Mouse (Mus musculus): Measurements from ENCODE around the gene Mylk. TPM values are rescaled to one million over a fixed set of nuclear protein-coding genes. Genes with fewer than 3 reads are reported as not detected.

Gene Mylk
- total and polyA plus RNA-seq, 3 experiments, result 28.3 to 42.3 (median 32.9) TPM

DNA sequence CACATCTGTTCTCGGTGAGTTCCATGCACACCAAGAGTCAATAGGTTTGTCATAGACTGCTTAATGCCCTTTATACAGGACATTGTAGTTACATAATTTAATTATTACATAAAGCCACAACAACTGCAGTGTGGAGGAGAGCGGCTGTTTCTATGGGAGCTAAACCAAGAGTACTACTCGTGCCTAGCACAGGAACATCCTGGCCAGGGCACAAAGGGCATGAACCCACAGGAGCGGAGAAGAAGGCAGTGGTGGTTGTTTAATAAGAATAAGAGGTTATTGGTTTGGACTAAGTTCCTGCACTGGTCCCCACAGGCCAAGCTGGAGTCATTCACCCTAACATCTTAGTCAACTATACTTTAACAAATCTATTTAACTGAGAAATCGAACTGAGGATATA lies 261.2 kb downstream of the Mylk start:
- intact Hi-C loops (cut with DNase I), result no loop called here
- 80% methylated on average over 5 of the region's 5 CpGs for WGBS
- Histone ChIP-seq H3K27ac (no peak overlapping the region), H3K4me1 (ENCODE audit: control insufficient read depth, insufficient read depth, low read length) (no peaks in the 10 kb centered on the region), H3K79me2 (replicated peaks; ENCODE audit: control insufficient read depth, insufficient read depth, low read length) (no peaks in the 10 kb centered on the region), H3K4me3 (no peak overlapping the region), H3K36me3 (ENCODE audit: control insufficient read depth, insufficient read depth, low read length) (no peaks in the 10 kb centered on the region), H3K27me3 (ENCODE audit: control insufficient read depth, insufficient read depth, low read length) (no peaks in the 10 kb centered on the region), H3K9ac (ENCODE audit: low read depth, low read length) (no peak overlapping the region)
- no peak for TF ChIP-seq POLR2A (IDR thresholded peaks at IDR 0.05; ENCODE audit: insufficient read depth, low read depth, low read length)
- no peak for TF ChIP-seq CTCF (IDR thresholded peaks at IDR 0.05)
- TF ChIP-seq EP300 (IDR thresholded peaks at IDR 0.05; ENCODE audit: insufficient read depth, low read depth, low read length), result no peak
- no peak for DNase-seq

DNA sequence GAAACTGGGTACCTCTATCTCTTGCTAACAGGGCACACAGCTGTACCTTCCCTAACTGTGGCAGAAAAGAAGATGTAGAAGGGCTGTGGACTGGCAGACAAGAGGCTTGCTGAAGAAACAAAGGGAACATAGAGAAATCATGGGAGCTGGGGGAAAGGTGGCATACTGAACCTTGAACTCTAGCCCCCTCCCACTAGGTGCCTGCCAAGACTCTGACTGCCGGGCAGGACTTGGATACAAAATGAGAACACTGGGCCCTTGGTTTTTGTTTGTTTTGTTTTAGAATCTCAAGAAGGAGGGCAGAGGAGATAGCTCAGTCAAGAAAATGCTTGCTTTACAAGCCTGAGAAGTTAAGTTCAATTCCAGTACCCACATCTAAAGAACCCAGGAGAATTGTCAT lies 262.4 kb downstream of the Mylk start:
- Histone ChIP-seq H3K27ac (no peak overlapping the region), H3K79me2 (replicated peaks; ENCODE audit: control insufficient read depth, insufficient read depth, low read length) (no peaks in the 10 kb centered on the region), H3K27me3 (ENCODE audit: control insufficient read depth, insufficient read depth, low read length) (no peaks in the 10 kb centered on the region), H3K36me3 (ENCODE audit: control insufficient read depth, insufficient read depth, low read length) (no peaks in the 10 kb centered on the region), H3K4me1 (ENCODE audit: control insufficient read depth, insufficient read depth, low read length) (no peaks in the 10 kb centered on the region), H3K4me3 (no peak overlapping the region), H3K9ac (ENCODE audit: low read depth, low read length) (no peak overlapping the region)
- TF ChIP-seq POLR2A (IDR thresholded peaks at IDR 0.05; ENCODE audit: insufficient read depth, low read depth, low read length), result no peak
- no peak for TF ChIP-seq CTCF (IDR thresholded peaks at IDR 0.05)
- no peak for TF ChIP-seq EP300 (IDR thresholded peaks at IDR 0.05; ENCODE audit: insufficient read depth, low read depth, low read length)
- intact Hi-C loops (cut with DNase I), result no loop called here
- DNase-seq, result no peak
- WGBS, result 86% methylated on average over 1 of the region's 1 CpGs

DNA sequence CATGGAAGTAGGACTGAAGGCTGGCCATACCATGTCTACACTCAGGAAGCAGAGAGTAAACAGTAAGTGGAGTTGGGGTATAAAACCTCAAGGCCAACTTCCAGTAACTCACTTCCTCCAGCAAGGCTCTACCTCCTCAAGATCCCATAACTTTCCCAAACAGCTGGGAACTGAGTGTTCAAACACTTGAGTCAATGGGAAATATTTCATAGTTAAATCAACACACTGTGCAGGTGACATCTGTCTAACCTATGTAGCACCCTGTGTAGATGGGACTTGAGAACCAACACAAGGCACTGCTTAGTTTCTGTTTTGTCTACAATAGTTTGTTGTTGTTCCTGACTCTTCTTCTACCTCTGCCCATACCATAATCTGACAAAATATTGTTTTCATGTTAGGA lies 263.4 kb downstream of the Mylk start:
- Histone ChIP-seq H3K27me3 (ENCODE audit: control insufficient read depth, insufficient read depth, low read length) (no peaks in the 10 kb centered on the region), H3K4me3 (no peak overlapping the region), H3K4me1 (ENCODE audit: control insufficient read depth, insufficient read depth, low read length) (no peaks in the 10 kb centered on the region), H3K9ac (ENCODE audit: low read depth, low read length) (no peak overlapping the region), H3K27ac (no peak overlapping the region), H3K36me3 (ENCODE audit: control insufficient read depth, insufficient read depth, low read length) (no peaks in the 10 kb centered on the region), H3K79me2 (replicated peaks; ENCODE audit: control insufficient read depth, insufficient read depth, low read length) (no peaks in the 10 kb centered on the region)
- intact Hi-C loops (cut with DNase I), result no loop called here
- no peak for DNase-seq
- no peak for TF ChIP-seq EP300 (IDR thresholded peaks at IDR 0.05; ENCODE audit: insufficient read depth, low read depth, low read length)

DNA sequence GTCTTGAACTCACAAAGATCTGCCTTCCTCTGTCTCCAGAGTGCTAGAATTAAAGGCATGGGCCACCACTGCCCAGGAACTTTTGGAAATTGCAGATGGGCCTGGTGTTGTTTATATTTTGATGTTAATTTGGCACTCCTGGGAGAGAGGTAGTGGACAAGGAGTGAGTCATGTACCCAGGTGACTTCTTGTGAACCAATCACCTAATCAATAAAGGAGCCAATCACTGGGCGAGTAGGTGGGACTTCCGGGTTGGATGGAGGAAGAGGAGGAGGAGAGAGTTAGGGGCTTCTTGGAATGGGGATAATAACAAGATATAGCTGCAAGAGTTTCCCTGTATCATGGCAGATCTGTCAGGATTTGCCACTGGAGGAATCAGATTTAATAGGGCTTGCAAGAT lies 268.5 kb downstream of the Mylk start:
- intact Hi-C loops (cut with DNase I), result no loop called here
- Histone ChIP-seq H3K4me3 (no peak overlapping the region), H3K27me3 (ENCODE audit: control insufficient read depth, insufficient read depth, low read length) (no peaks in the 10 kb centered on the region), H3K9ac (ENCODE audit: low read depth, low read length) (no peak overlapping the region), H3K79me2 (replicated peaks; ENCODE audit: control insufficient read depth, insufficient read depth, low read length) (no peaks in the 10 kb centered on the region), H3K27ac (no peak overlapping the region), H3K4me1 (ENCODE audit: control insufficient read depth, insufficient read depth, low read length) (no peaks in the 10 kb centered on the region), H3K36me3 (ENCODE audit: control insufficient read depth, insufficient read depth, low read length) (no peaks in the 10 kb centered on the region)
- no peak for DNase-seq
- no peak for TF ChIP-seq CTCF (IDR thresholded peaks at IDR 0.05)
- TF ChIP-seq POLR2A (IDR thresholded peaks at IDR 0.05; ENCODE audit: insufficient read depth, low read depth, low read length), result no peak
- TF ChIP-seq EP300 (IDR thresholded peaks at IDR 0.05; ENCODE audit: insufficient read depth, low read depth, low read length), result no peak
- 82% methylated on average over 2 of the region's 2 CpGs for WGBS

DNA sequence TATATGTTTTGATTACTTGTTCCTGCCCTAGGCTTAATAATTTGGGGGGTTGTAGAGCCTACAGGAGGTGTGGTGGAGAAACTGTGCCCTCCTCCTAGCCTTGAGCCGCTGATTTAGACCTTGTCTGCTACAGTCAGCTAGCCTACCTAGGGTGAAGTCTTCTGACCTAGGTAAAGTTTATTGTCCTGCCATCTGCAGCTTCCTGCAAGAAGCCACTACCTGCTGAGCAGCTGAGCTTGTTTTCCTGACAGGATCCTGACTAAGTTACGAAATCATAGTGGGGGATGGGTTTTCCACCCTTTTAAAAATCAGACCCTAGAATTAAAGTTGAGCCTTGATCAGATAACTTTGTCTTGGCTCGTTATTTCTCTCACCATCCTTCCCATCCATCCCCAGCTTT lies 271.5 kb downstream of the Mylk start:
- Histone ChIP-seq H3K27me3 (ENCODE audit: control insufficient read depth, insufficient read depth, low read length) (no peaks in the 10 kb centered on the region), H3K4me1 (ENCODE audit: control insufficient read depth, insufficient read depth, low read length) (no peaks in the 10 kb centered on the region), H3K9ac (ENCODE audit: low read depth, low read length) (no peak overlapping the region), H3K36me3 (ENCODE audit: control insufficient read depth, insufficient read depth, low read length) (no peaks in the 10 kb centered on the region), H3K27ac (no peak overlapping the region), H3K79me2 (replicated peaks; ENCODE audit: control insufficient read depth, insufficient read depth, low read length) (no peaks in the 10 kb centered on the region), H3K4me3 (no peak overlapping the region)
- 68% methylated on average over 3 of the region's 3 CpGs for WGBS
- intact Hi-C loops (cut with DNase I), result no loop called here
- TF ChIP-seq CTCF (IDR thresholded peaks at IDR 0.05) (no peak), POLR2A (IDR thresholded peaks at IDR 0.05; ENCODE audit: insufficient read depth, low read depth, low read length) (no peak), EP300 (IDR thresholded peaks at IDR 0.05; ENCODE audit: insufficient read depth, low read depth, low read length) (no peak)
- DNase-seq, result no peak

DNA sequence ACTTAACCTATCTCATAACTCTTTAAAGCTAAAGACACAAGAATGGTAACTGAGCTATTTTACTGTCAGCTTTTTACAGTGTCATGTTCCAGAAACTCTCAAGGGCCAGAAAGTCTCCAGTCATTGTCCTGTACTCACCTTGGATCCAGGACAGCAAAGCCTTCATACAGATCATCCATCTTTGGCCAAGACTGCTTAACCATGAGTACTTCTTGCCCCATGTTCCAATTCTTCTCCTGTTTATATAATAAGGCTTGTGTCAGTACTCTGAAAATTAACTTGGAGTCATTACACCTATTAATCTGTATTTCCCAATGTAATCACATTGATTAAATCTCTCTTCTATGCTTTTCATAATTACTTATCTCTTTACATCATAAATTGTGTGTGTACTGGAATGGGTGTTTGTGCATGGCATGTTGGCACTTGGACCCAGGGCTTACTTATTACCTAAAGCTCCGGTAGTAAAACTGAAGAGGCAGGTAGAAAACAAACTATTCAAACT lies 273.5 kb downstream of the Mylk start:
- Histone ChIP-seq H3K4me1 (ENCODE audit: control insufficient read depth, insufficient read depth, low read length) (no peaks in the 10 kb centered on the region), H3K4me3 (no peak overlapping the region), H3K27me3 (ENCODE audit: control insufficient read depth, insufficient read depth, low read length) (no peaks in the 10 kb centered on the region), H3K27ac (no peak overlapping the region), H3K79me2 (replicated peaks; ENCODE audit: control insufficient read depth, insufficient read depth, low read length) (no peaks in the 10 kb centered on the region), H3K9ac (ENCODE audit: low read depth, low read length) (no peak overlapping the region), H3K36me3 (ENCODE audit: control insufficient read depth, insufficient read depth, low read length) (no peaks in the 10 kb centered on the region)
- DNase-seq, result no peak
- WGBS, result 93% methylated on average over 1 of the region's 1 CpGs
- TF ChIP-seq EP300 (IDR thresholded peaks at IDR 0.05; ENCODE audit: insufficient read depth, low read depth, low read length), result no peak
- TF ChIP-seq POLR2A (IDR thresholded peaks at IDR 0.05; ENCODE audit: insufficient read depth, low read depth, low read length), result no peak
- TF ChIP-seq CTCF (IDR thresholded peaks at IDR 0.05), result no peak
- intact Hi-C loops (cut with DNase I), result no loop called here
